In the genomic region with DNA sequence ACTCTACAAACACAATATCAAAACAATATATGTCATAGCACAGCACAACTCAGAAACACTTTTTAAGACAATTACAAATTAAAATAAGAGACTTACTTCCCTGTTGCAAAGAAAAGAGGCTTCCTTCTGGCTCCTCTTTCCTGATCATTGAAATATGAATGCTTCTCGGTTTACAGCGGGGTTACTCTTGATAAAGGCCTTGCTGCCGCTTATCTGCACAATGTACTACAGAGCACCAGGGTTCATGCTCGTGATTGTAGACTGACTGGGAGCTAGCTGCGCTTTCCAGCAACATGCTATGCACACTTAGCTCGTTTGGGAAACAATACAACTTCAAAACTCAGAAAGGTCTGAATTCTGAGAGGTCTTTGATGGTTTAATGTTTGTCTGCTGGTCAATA, we compare ENCODE assay signal across 9 mouse cellular contexts. TPM values are rescaled to one million over a fixed set of nuclear protein-coding genes. Genes with fewer than 3 reads are reported as not detected.
DNase-seq lines count a peak whose midpoint lies in the region; ATAC-seq and TF ChIP-seq lines count a peak whose summit lies in the region.
"Had no signal": no experiment of that assay in that cellular context is flagged by ENCODE, and none has a peak within 500 bp of the region (broad histone marks: within the 10 kb centered on the region; RNA-seq: fewer than 3 reads in every experiment).

No protein-coding gene starts in this region.

- no peaks in the 10 kb centered on the region for H3K27me3 ChIP-seq in kidney, embryonic 16.5 days (ENCODE audit: insufficient read depth, low read length)
- H3K27me3 ChIP-seq in limb, embryonic 10.5 days (ENCODE audit: low read depth, poor library complexity, severe bottlenecking): no peaks in the 10 kb centered on the region
- H3K27me3 ChIP-seq in myocyte (ENCODE audit: control insufficient read depth, insufficient read depth, insufficient read length): no peaks in the 10 kb centered on the region
- H3K27me3 ChIP-seq: Patski had no signal

- no peaks in the 10 kb centered on the region for H3K36me3 ChIP-seq in kidney, embryonic 16.5 days (ENCODE audit: insufficient read depth, low read length)
- H3K36me3 ChIP-seq in limb, embryonic 10.5 days: peaks cover 7% of the 10 kb centered on the region
- no peaks in the 10 kb centered on the region for H3K36me3 ChIP-seq in myocyte (ENCODE audit: control insufficient read depth, insufficient read depth)

- H3K79me2 ChIP-seq in myocyte (ENCODE audit: control insufficient read depth, insufficient read depth): no peaks in the 10 kb centered on the region

- H3K4me1 ChIP-seq in kidney, embryonic 16.5 days (ENCODE audit: insufficient read depth, low read length): peaks cover 9% of the 10 kb centered on the region
- peaks cover 9% of the 10 kb centered on the region for H3K4me1 ChIP-seq in limb, embryonic 10.5 days

- peak overlapping the region; percentile 15; the same call in 1 of the 2 replicates for H3K4me3 ChIP-seq in kidney, embryonic 16.5 days (ENCODE audit: low read length)
- H3K4me3 ChIP-seq in limb, embryonic 10.5 days: peak overlapping the region; percentile 97
- peak overlapping the region; percentile 45 for H3K4me3 ChIP-seq in myocyte

- no peak for TF ChIP-seq POLR2A in myocyte (IDR thresholded peaks at IDR 0.05; ENCODE audit: insufficient read length, low read depth)

- no peak overlapping the region for H3ac ChIP-seq in myocyte (ENCODE audit: control insufficient read depth, insufficient read length)

- 56% methylated on average over 6 of the region's 6 CpGs for WGBS in kidney, embryonic 16.5 days
- WGBS in limb, embryonic 10.5 days: 62% methylated on average over 6 of the region's 6 CpGs

- peak overlapping the region; percentile 43 for H3K4me2 ChIP-seq in kidney, embryonic 16.5 days (replicated peaks; ENCODE audit: low read depth, low read length)
- peak overlapping the region; percentile 83 for H3K4me2 ChIP-seq in myocyte (ENCODE audit: low read depth)

- ATAC-seq in kidney, embryonic 16.5 days (ENCODE audit: low FRiP score, low TSS enrichment): no peak
- ATAC-seq in erythroid progenitor cell, adult 5-6 weeks (replicated peaks; ENCODE audit: low FRiP score, poor library complexity, severe bottlenecking): 0 out of 2 replicates have a peak, but pooled peaks have one; percentile 32

- H3K9ac ChIP-seq in kidney, embryonic 16.5 days (replicated peaks; ENCODE audit: low read length): 0 out of 2 replicates have a peak overlapping the region, but pooled peaks have one; percentile 35

- no peak for DNase-seq in kidney, adult 11 months
- DNase-seq in limb, embryonic 10.5 days (ENCODE audit: low spot score): no peak
- no peak for DNase-seq in ovary, postnatal 10 days (ENCODE audit: low spot score)
- no peak for DNase-seq in urinary bladder, postnatal 36 days (ENCODE audit: low spot score in 2 of 2)
- DNase-seq in cerebellum, adult 11-12 months: no peak

- no peak overlapping the region for H3K27ac ChIP-seq in kidney, embryonic 16.5 days (ENCODE audit: low read length)
- H3K27ac ChIP-seq in limb, embryonic 10.5 days: peak overlapping the region; percentile 81; the same call in 1 of the 2 replicates

- no peaks in the 10 kb centered on the region for H3K9me3 ChIP-seq in kidney, embryonic 16.5 days (ENCODE audit: low read length)
- H3K9me3 ChIP-seq in limb, embryonic 10.5 days (replicated peaks): no peaks in the 10 kb centered on the region

TF ChIP-seq in myocyte, 11 proteins besides CTCF, POLR2A, EP300 and RAD21:
- TF ChIP-seq TCF3 (IDR thresholded peaks at IDR 0.05; ENCODE audit: insufficient read length, low read depth) (no peak), MYOD1 (IDR thresholded peaks at IDR 0.05; ENCODE audit: control insufficient read depth in 1 of 3, insufficient read length in 2 of 3, low read depth in 2 of 3) (no peak), TCF12 (IDR thresholded peaks at IDR 0.05; ENCODE audit: insufficient read depth, poor library complexity, severe bottlenecking) (no peak), CEBPB (IDR thresholded peaks at IDR 0.05; ENCODE audit: insufficient read depth, poor library complexity, severe bottlenecking) (no peak), REST (IDR thresholded peaks at IDR 0.05; ENCODE audit: insufficient read depth, insufficient read length) (no peak), POLR2AphosphoS2 (IDR thresholded peaks at IDR 0.05; ENCODE audit: insufficient read length, low read depth) (no peak), USF1 (IDR thresholded peaks at IDR 0.05; ENCODE audit: low read depth) (no peak), MYOG (IDR thresholded peaks at IDR 0.05; ENCODE audit: control insufficient read depth in 1 of 3, insufficient read depth in 1 of 3, insufficient read length in 2 of 3, low read depth in 2 of 3) (no peak), SRF (IDR thresholded peaks at IDR 0.05; ENCODE audit: control insufficient read depth, insufficient read length, low read depth) (no peak)

RNA-seq across cellular contexts. Expression of a gene that starts 0.7 kb away (rescaled TPM):
- polyA plus RNA-seq in kidney, embryonic 16.5 days (2015; fragmentation: Nextera tagmentation; extraction: Ambion mirVana): 1.9 and 2.5 TPM in 2 replicates
- total RNA-seq in erythroid progenitor cell, adult 5-6 weeks (2015; ENCODE audit: low replicate concordance): 7.6 and 10.1 TPM in 2 replicates
- 21.7 and 22.7 TPM in 2 replicates for total RNA-seq in erythroid progenitor cell, adult 5-6 weeks (2017; ENCODE audit: low replicate concordance)
- 2.6 and 2.9 TPM in 2 replicates for polyA plus RNA-seq in limb, embryonic 10.5 days (2016; fragmentation: Nextera tagmentation; extraction: Ambion mirVana)
- polyA plus RNA-seq in myocyte (2012; fragmentation: generic; extraction: Trizol): 3.5 TPM

RNA-seq across cellular contexts. Expression of a gene that starts 17.5 kb away (rescaled TPM):
- polyA plus RNA-seq in kidney, embryonic 16.5 days (2015; fragmentation: Nextera tagmentation; extraction: Ambion mirVana): 0.09 TPM in 1 of 2 replicates, not detected in the other
- total RNA-seq in erythroid progenitor cell, adult 5-6 weeks (2015; ENCODE audit: low replicate concordance): 18.4 and 35.2 TPM in 2 replicates
- total RNA-seq in erythroid progenitor cell, adult 5-6 weeks (2017; ENCODE audit: low replicate concordance): 11.2 and 18.8 TPM in 2 replicates
- polyA plus RNA-seq in limb, embryonic 10.5 days (2016; fragmentation: Nextera tagmentation; extraction: Ambion mirVana): not detected in 2 replicates
- 0.01 TPM for polyA plus RNA-seq in myocyte (2012; fragmentation: generic; extraction: Trizol)
- polyA plus RNA-seq: Patski had no signal

RNA-seq across cellular contexts. Expression of a gene that starts 20.0 kb away (rescaled TPM):
- polyA plus RNA-seq in kidney, embryonic 16.5 days (2015; fragmentation: Nextera tagmentation; extraction: Ambion mirVana): 78.0 and 78.9 TPM in 2 replicates
- 7.6 and 8.0 TPM in 2 replicates for total RNA-seq in erythroid progenitor cell, adult 5-6 weeks (2015; ENCODE audit: low replicate concordance)
- total RNA-seq in erythroid progenitor cell, adult 5-6 weeks (2017; ENCODE audit: low replicate concordance): 3.1 and 5.8 TPM in 2 replicates
- polyA plus RNA-seq in limb, embryonic 10.5 days (2016; fragmentation: Nextera tagmentation; extraction: Ambion mirVana): 67.7 and 68.4 TPM in 2 replicates
- polyA plus RNA-seq in myocyte (2012; fragmentation: generic; extraction: Trizol): 76.5 TPM

RNA-seq across cellular contexts. Expression of a gene that starts 27.9 kb away (rescaled TPM):
- polyA plus RNA-seq in kidney, embryonic 16.5 days (2015; fragmentation: Nextera tagmentation; extraction: Ambion mirVana): 1.7 and 2.4 TPM in 2 replicates
- total RNA-seq in erythroid progenitor cell, adult 5-6 weeks (2015; ENCODE audit: low replicate concordance): 13.4 and 22.7 TPM in 2 replicates
- total RNA-seq in erythroid progenitor cell, adult 5-6 weeks (2017; ENCODE audit: low replicate concordance): 1.7 and 3.5 TPM in 2 replicates
- polyA plus RNA-seq in limb, embryonic 10.5 days (2016; fragmentation: Nextera tagmentation; extraction: Ambion mirVana): 1.6 and 3.0 TPM in 2 replicates
- polyA plus RNA-seq in myocyte (2012; fragmentation: generic; extraction: Trizol): 0.17 TPM

RNA-seq across cellular contexts. Expression of a gene that starts 31.3 kb away (rescaled TPM):
- 36.2 and 39.0 TPM in 2 replicates for polyA plus RNA-seq in kidney, embryonic 16.5 days (2015; fragmentation: Nextera tagmentation; extraction: Ambion mirVana)
- 4.3 and 8.0 TPM in 2 replicates for total RNA-seq in erythroid progenitor cell, adult 5-6 weeks (2015; ENCODE audit: low replicate concordance)
- 1.4 and 7.2 TPM in 2 replicates for total RNA-seq in erythroid progenitor cell, adult 5-6 weeks (2017; ENCODE audit: low replicate concordance)
- 30.3 and 36.9 TPM in 2 replicates for polyA plus RNA-seq in limb, embryonic 10.5 days (2016; fragmentation: Nextera tagmentation; extraction: Ambion mirVana)
- polyA plus RNA-seq in myocyte (2012; fragmentation: generic; extraction: Trizol): 36.7 TPM

Comparison
In these comparisons a context has a peak if more than half of its experiments do, and no peak if none do; other contexts are left out.
1. H3K4me3 ChIP-seq: peak in every context shown above with its lines; median percentile 97 in limb, embryonic 10.5 days; 45 in myocyte; 15 in kidney, embryonic 16.5 days.